12 mouse cellular contexts compared by ENCODE assay signal in the genomic region with DNA sequence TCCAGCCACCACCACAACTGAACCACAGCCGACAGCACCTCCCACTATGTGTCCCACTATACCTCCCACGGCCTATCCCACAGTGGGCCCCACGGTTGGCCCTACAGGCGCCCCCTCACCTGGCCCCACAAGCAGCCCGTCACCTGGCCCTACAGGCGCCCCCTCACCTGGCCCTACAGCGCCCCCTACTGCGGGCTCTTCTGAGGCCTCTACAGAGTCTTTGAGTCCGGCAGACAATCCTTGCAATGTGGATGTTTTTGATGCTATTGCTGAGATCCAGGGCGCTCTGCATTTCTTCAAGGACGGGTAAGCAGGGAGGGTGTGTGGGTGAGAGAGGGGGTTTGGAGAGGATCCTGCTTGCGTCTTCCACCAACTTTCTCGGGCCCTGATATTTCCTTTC. TPM values are rescaled to one million over a fixed set of nuclear protein-coding genes. Genes with fewer than 3 reads are reported as not detected.
DNase-seq lines count a peak whose midpoint lies in the region; ATAC-seq and TF ChIP-seq lines count a peak whose summit lies in the region.
"Had no signal": no experiment of that assay in that cellular context is flagged by ENCODE, and none has a peak within 500 bp of the region (broad histone marks: within the 10 kb centered on the region; RNA-seq: fewer than 3 reads in every experiment).

No protein-coding gene starts in this region.

- no peak overlapping the region for H3K27ac ChIP-seq in intestine, postnatal 0 days (ENCODE audit: low read depth, low read length)
- no peak overlapping the region for H3K27ac ChIP-seq in intestine, embryonic 15.5 days
- no peak overlapping the region for H3K27ac ChIP-seq in spleen, adult 2 months (ENCODE audit: insufficient read depth, low read length)
- H3K27ac ChIP-seq: hindbrain, embryonic 15.5 days; limb, embryonic 13.5 days had no signal

- H3K9ac ChIP-seq in intestine, postnatal 0 days (ENCODE audit: low read depth, low read length) = no peak overlapping the region
- no peak overlapping the region for H3K9ac ChIP-seq in intestine, embryonic 15.5 days
- H3K9ac ChIP-seq: hindbrain, embryonic 15.5 days had no signal

- no peaks in the 10 kb centered on the region for H3K36me3 ChIP-seq in intestine, postnatal 0 days (ENCODE audit: control insufficient read depth, insufficient read depth)
- no peaks in the 10 kb centered on the region for H3K36me3 ChIP-seq in intestine, embryonic 15.5 days
- no peaks in the 10 kb centered on the region for H3K36me3 ChIP-seq in spleen, adult 2 months (ENCODE audit: control insufficient read depth, insufficient read depth, low read length)
- H3K36me3 ChIP-seq: hindbrain, embryonic 15.5 days; limb, embryonic 13.5 days had no signal

- no peak for ATAC-seq in CD4-positive, CD25-positive, alpha-beta regulatory T cell, adult 4 months
- ATAC-seq in intestine, postnatal 0 days = no peak
- ATAC-seq in intestine, embryonic 15.5 days = no peak

- peak; percentile 74 for DNase-seq in CD4-positive, CD25-positive, alpha-beta regulatory T cell, adult 2 months (ENCODE audit: low read depth, low spot score)
- DNase-seq in spleen, adult 2 months (ENCODE audit: low read depth in 1 of 2, low spot score in 2 of 2) = no peak
- no peak for DNase-seq in spleen, adult 18-20 months
- DNase-seq in frontal cortex, postnatal 25 days (ENCODE audit: low spot score in 2 of 2) = no peak
- no peak for DNase-seq in layer of hippocampus, adult 9-10 months (ENCODE audit: low spot score)
- DNase-seq: lung, postnatal 14 days; right cerebral cortex, postnatal 14 days had no signal

- peaks cover 60% of the 10 kb centered on the region for H3K27me3 ChIP-seq in intestine, postnatal 0 days (replicated peaks; ENCODE audit: control insufficient read depth, insufficient read depth, low read length)
- peaks cover 54% of the 10 kb centered on the region for H3K27me3 ChIP-seq in intestine, embryonic 15.5 days (replicated peaks)
- peaks cover 12% of the 10 kb centered on the region for H3K27me3 ChIP-seq in spleen, adult 2 months (ENCODE audit: control insufficient read depth, insufficient read depth, low read length)

- TF ChIP-seq POLR2A in spleen, adult 2 months (IDR thresholded peaks at IDR 0.05; ENCODE audit: low read depth, low read length) = no peak

- no peaks in the 10 kb centered on the region for H3K4me1 ChIP-seq in intestine, postnatal 0 days (replicated peaks; ENCODE audit: control insufficient read depth, insufficient read depth, low read length)
- H3K4me1 ChIP-seq in intestine, embryonic 15.5 days (replicated peaks) = peaks cover 19% of the 10 kb centered on the region; the same call in 1 of the 2 replicates
- H3K4me1 ChIP-seq in spleen, adult 2 months (ENCODE audit: control insufficient read depth, insufficient read depth, insufficient read length) = peaks cover 15% of the 10 kb centered on the region

- no peak overlapping the region for H3K4me2 ChIP-seq in intestine, postnatal 0 days (replicated peaks; ENCODE audit: low read depth)
- no peak overlapping the region for H3K4me2 ChIP-seq in intestine, embryonic 15.5 days (replicated peaks)

- no peaks in the 10 kb centered on the region for H3K9me3 ChIP-seq in intestine, postnatal 0 days (ENCODE audit: control insufficient read depth)
- no peaks in the 10 kb centered on the region for H3K9me3 ChIP-seq in intestine, embryonic 15.5 days
- H3K9me3 ChIP-seq: hindbrain, embryonic 15.5 days had no signal

- no peak overlapping the region for H3K4me3 ChIP-seq in intestine, postnatal 0 days (ENCODE audit: low read depth, low read length)
- no peak overlapping the region for H3K4me3 ChIP-seq in intestine, embryonic 15.5 days (replicated peaks)
- no peak overlapping the region for H3K4me3 ChIP-seq in spleen, adult 2 months (ENCODE audit: extremely low read depth, insufficient read depth, insufficient read length)
- H3K4me3 ChIP-seq: hindbrain, embryonic 15.5 days; limb, embryonic 13.5 days had no signal

- peak; percentile 49 for TF ChIP-seq CTCF in intestine, postnatal 0 days (IDR thresholded peaks at IDR 0.05; ENCODE audit: low read depth)
- TF ChIP-seq CTCF in spleen, adult 2 months (IDR thresholded peaks at IDR 0.05; ENCODE audit: extremely low read depth, insufficient read depth, insufficient read length, insufficient replicate concordance) = peak; percentile 28; the same call in 1 of the 2 replicates

- WGBS in intestine, postnatal 0 days = 40% methylated on average over 13 of the region's 13 CpGs
- WGBS in intestine, embryonic 15.5 days = 37% methylated on average over 13 of the region's 13 CpGs
- 35% methylated on average over 13 of the region's 13 CpGs for WGBS in spleen, adult 2 months

RNA-seq across cellular contexts. Expression of gene Slc12a5, which starts 8.2 kb away (rescaled TPM):
- polyA plus RNA-seq in CD4-positive, CD25-positive, alpha-beta regulatory T cell, adult 4 months (2017; shearing (Covaris generic)) = under 1 TPM in 1 of 2 experiments, not detected in 1; 0.31 TPM
- polyA plus RNA-seq in intestine, postnatal 0 days (2015; fragmentation: Nextera tagmentation; extraction: Ambion mirVana) = 0.09 and 0.47 TPM in 2 replicates
- 0.80 and 0.97 TPM in 2 replicates for polyA plus RNA-seq in intestine, embryonic 15.5 days (2015; fragmentation: Nextera tagmentation; extraction: Ambion mirVana)
- 1.2 and 1.3 TPM in 2 replicates for polyA plus RNA-seq in spleen, adult 2 months (2012; rRNA removed)

RNA-seq across cellular contexts. Expression of gene Mmp9, which starts 11.9 kb away (rescaled TPM):
- polyA plus RNA-seq in CD4-positive, CD25-positive, alpha-beta regulatory T cell, adult 4 months (2017; shearing (Covaris generic)) = 1 to 10 TPM; 2.0 to 4.1 TPM
- 9.6 and 9.8 TPM in 2 replicates for polyA plus RNA-seq in intestine, postnatal 0 days (2015; fragmentation: Nextera tagmentation; extraction: Ambion mirVana)
- polyA plus RNA-seq in intestine, embryonic 15.5 days (2015; fragmentation: Nextera tagmentation; extraction: Ambion mirVana) = 4.9 and 5.2 TPM in 2 replicates
- 16.0 and 26.6 TPM in 2 replicates for polyA plus RNA-seq in spleen, adult 2 months (2012; rRNA removed)

RNA-seq across cellular contexts. Expression of gene Zfp335, which starts 40.9 kb away (rescaled TPM):
- polyA plus RNA-seq in CD4-positive, CD25-positive, alpha-beta regulatory T cell, adult 4 months (2017; shearing (Covaris generic)) = 1 to 10 TPM; 5.6 to 8.2 TPM
- polyA plus RNA-seq in intestine, postnatal 0 days (2015; fragmentation: Nextera tagmentation; extraction: Ambion mirVana) = 3.6 and 3.8 TPM in 2 replicates
- polyA plus RNA-seq in intestine, embryonic 15.5 days (2015; fragmentation: Nextera tagmentation; extraction: Ambion mirVana) = 10.7 and 11.3 TPM in 2 replicates
- 37.8 and 47.5 TPM in 2 replicates for polyA plus RNA-seq in spleen, adult 2 months (2012; rRNA removed)
